Mouse (Mus musculus) hindbrain, embryonic 14.5 days (tissue): ENCODE measurements around the gene Frmd5. TPM values are rescaled to one million over a fixed set of nuclear protein-coding genes. Genes with fewer than 3 reads are reported as not detected.
"Not testable (repeated sequence)": the region's sequence is repeated elsewhere in the genome, so short reads cannot be mapped to it uniquely, and the experiment has no call there.

Source experiments
- ATAC-seq: fragments of 200-750 bp; cut with Nextera tagmentation; 2 replicates; pipeline ENCODE4 v1.8.0; 2017; ENCODE audit warnings: moderate number of reproducible peaks, mild to moderate bottlenecking, moderate TSS enrichment, moderate library complexity; ENCODE audit not compliant: low FRiP score
- DNase-seq: peaks from one replicate; pipeline ENCODE4 v3.0.0-alpha.2; 2015; ENCODE audit warnings: low spot score
- H3K27ac ChIP-seq: fragments of 300-500 bp; sonication (generic); 2 replicates; pipeline ENCODE4 v1.5.1; 2014; ENCODE audit warnings: mild to moderate bottlenecking, moderate library complexity
- H3K27me3 ChIP-seq: fragments of 300-500 bp; sonication (generic); 2 replicates; pipeline ENCODE4 v1.6.1; 2014; ENCODE audit warnings: mild to moderate bottlenecking, low read length, mixed read lengths; ENCODE audit not compliant: control insufficient read depth, insufficient read depth
- H3K36me3 ChIP-seq: fragments of 300-500 bp; sonication (generic); replicated peaks from 2 replicates; pipeline ENCODE4 v1.6.1; 2014; ENCODE audit not compliant: control insufficient read depth, insufficient read depth
- H3K4me1 ChIP-seq: fragments of 300-500 bp; sonication (generic); replicated peaks from 2 replicates; pipeline ENCODE4 v1.6.1; 2014; ENCODE audit warnings: antibody characterized with exemption, low read length, mixed read lengths; ENCODE audit not compliant: control insufficient read depth, insufficient read depth
- H3K4me2 ChIP-seq: fragments of 300-500 bp; sonication (generic); replicated peaks from 2 replicates; pipeline ENCODE4 v1.6.1; 2014; ENCODE audit warnings: mild to moderate bottlenecking, moderate library complexity
- H3K4me3 ChIP-seq: fragments of 300-500 bp; sonication (generic); replicated peaks from 2 replicates; pipeline ENCODE4 v1.5.1; 2014; ENCODE audit warnings: mild to moderate bottlenecking, low read length
- H3K9ac ChIP-seq: fragments of 300-500 bp; sonication (generic); 2 replicates; pipeline ENCODE4 v1.6.1; 2014
- H3K9me3 ChIP-seq: fragments of 300-500 bp; sonication (generic); 2 replicates; pipeline ENCODE4 v1.6.1; 2016; ENCODE audit warnings: low read length; ENCODE audit not compliant: control insufficient read depth
- WGBS: fragments of 180-500 bp; shearing (Covaris S2); extraction: QIAGEN DNeasy Blood & Tissue Kit; methylation state at CpG from one replicate; pipeline ENCODE4 v1.1.7; 2014; 5-methylcytosine and 5-hydroxymethylcytosine counted together
- polyA plus RNA-seq: library from polyadenylated mRNA; unstranded; fragments of >200 nt; fragmentation: Nextera tagmentation; extraction: Ambion mirVana; gene quantifications from 2 replicates; pipeline ENCODE4 v1.2.1, GENCODE M21; 2014

Gene Frmd5
- polyA plus RNA-seq, 1 experiment from 2014 or later, result 30.0 TPM

DNA sequence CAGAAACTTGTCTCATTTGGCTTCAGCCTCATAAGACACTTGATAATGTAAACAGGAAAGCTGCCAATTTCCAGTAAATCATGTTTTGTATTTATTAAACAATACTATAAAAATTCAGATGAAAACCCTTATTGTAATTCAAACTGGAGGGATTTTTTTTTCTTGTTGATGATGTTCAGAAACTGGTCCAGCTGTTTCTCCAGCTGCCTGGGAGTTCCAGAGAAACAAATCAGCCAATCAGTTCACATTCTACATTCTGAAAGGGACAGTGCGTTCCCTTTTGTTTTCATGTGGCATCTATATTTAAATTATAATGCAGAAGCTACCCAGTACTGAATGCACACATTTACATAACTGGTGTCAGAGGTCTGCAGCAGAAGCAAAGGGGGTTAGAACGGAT is 19.3 kb upstream of the Frmd5 start:
- H3K4me2 ChIP-seq, result no peak overlapping the region
- H3K9me3 ChIP-seq, result no peaks in the 10 kb centered on the region
- H3K36me3 ChIP-seq, result no peaks in the 10 kb centered on the region
- H3K9ac ChIP-seq, result no peak overlapping the region
- no peaks in the 10 kb centered on the region for H3K4me1 ChIP-seq
- no peak overlapping the region for H3K27ac ChIP-seq
- ATAC-seq (no peak), DNase-seq (no peak)
- no peak overlapping the region for H3K4me3 ChIP-seq
- H3K27me3 ChIP-seq, result no peaks in the 10 kb centered on the region
- WGBS, result 32% methylated on average over 2 of the region's 2 CpGs

DNA sequence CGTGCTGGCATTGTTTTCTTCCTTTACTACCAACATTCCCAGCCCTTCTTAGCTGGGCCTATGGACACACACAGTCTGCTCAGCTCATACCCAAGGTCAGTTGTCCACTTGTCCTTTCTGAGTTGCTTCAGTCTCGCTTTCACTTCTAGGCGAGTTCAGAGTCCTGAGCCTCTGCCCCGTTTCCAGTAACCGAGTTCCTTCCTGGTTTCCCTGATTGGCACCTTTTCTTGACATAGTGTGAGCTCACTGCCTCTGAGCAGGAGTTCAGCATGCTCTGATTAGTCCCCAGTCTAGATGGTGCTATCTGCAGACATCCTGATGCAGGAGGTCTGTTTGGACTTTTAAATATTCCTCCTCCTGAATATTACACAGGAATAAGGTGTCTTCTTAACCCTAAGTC is 17.8 kb upstream of the Frmd5 start:
- no peak for ATAC-seq
- no peak overlapping the region for H3K9ac ChIP-seq

GRCm38 (mm10) chr2:121821787-121822186 is 14.9 kb upstream of the Frmd5 start:
- Histone ChIP-seq H3K4me1 (no peaks in the 10 kb centered on the region), H3K4me3 (no peak overlapping the region), H3K9ac (no peak overlapping the region), H3K27me3 (no peaks in the 10 kb centered on the region), H3K9me3 (no peaks in the 10 kb centered on the region), H3K27ac (no peak overlapping the region), H3K4me2 (no peak overlapping the region), H3K36me3 (no peaks in the 10 kb centered on the region)
- WGBS, result 89% methylated on average over 7 of the region's 7 CpGs
- no peak for DNase-seq
- ATAC-seq, result no peak

More for the DNA sequence above, 17.8 kb upstream of the Frmd5 start:
- Histone ChIP-seq H3K36me3 (no peaks in the 10 kb centered on the region), H3K4me3 (no peak overlapping the region), H3K27me3 (no peaks in the 10 kb centered on the region), H3K4me1 (no peaks in the 10 kb centered on the region), H3K9me3 (no peaks in the 10 kb centered on the region), H3K27ac (no peak overlapping the region), H3K4me2 (no peak overlapping the region)
- DNase-seq, result no peak
- 73% methylated on average over 5 of the region's 5 CpGs for WGBS

- not testable (repeated sequence) for H3K9ac ChIP-seq, H3K27ac ChIP-seq, H3K4me1 ChIP-seq, H3K27me3 ChIP-seq, H3K4me2 ChIP-seq, H3K9me3 ChIP-seq, ATAC-seq, DNase-seq, H3K4me3 ChIP-seq, H3K36me3 ChIP-seq
- 93% methylated on average over 6 of the region's 6 CpGs for WGBS
These were observed 4.0 kb upstream of the Frmd5 start for GRCm38 (mm10) chr2:121810876-121811275.

DNA sequence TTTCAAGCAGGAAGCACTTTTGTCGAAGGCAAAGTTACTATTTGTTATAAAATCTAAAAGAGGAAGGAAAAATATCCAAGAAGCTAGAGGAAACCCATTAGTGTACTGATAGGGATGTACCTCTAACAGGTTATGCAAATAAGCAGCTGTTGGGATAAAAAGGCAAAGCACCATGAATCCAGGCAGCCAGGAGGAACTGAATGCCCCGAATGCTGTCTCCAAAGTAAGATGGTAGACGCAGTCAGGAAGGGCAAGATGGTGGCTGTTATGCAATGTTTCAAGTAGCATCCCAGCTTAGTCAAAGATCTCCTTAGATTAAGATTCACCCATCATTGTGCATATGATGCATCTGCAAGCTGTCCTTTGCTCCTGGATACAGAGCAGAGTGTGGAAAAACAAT is 2.2 kb upstream of the Frmd5 start:
- Histone ChIP-seq H3K27me3 (no peaks in the 10 kb centered on the region), H3K4me2 (no peak overlapping the region), H3K9me3 (no peaks in the 10 kb centered on the region), H3K4me3 (no peak overlapping the region), H3K27ac (no peak overlapping the region), H3K4me1 (peaks cover 3% of the 10 kb centered on the region; the same call in 1 of the 2 replicates), H3K36me3 (no peaks in the 10 kb centered on the region), H3K9ac (no peak overlapping the region)
- ATAC-seq (no peak), DNase-seq (no peak)
- WGBS, result 90% methylated on average over 3 of the region's 3 CpGs

GRCm38 (mm10) chr2:121806171-121806943 is 530 bp downstream of the Frmd5 start:
- no peaks in the 10 kb centered on the region for H3K9me3 ChIP-seq
- no peaks in the 10 kb centered on the region for H3K27me3 ChIP-seq
- under 1% methylated on average over 86 of the region's 90 CpGs for WGBS
- peak; percentile 45 for DNase-seq
- H3K36me3 ChIP-seq, result no peaks in the 10 kb centered on the region
- H3K27ac ChIP-seq, result peak overlapping the region; percentile 95
- peak; percentile 83 for ATAC-seq
- H3K9ac ChIP-seq, result peak overlapping the region; percentile 96
- H3K4me1 ChIP-seq, result peaks cover 13% of the 10 kb centered on the region; the same call in 1 of the 2 replicates
- peak overlapping the region; percentile 76 for H3K4me3 ChIP-seq
- H3K4me2 ChIP-seq, result peak overlapping the region; percentile 77

GRCm38 (mm10) chr2:121799051-121799450 is 7.8 kb downstream of the Frmd5 start:
- peaks cover 10% of the 10 kb centered on the region; the same call in 1 of the 2 replicates for H3K4me1 ChIP-seq
- H3K27me3 ChIP-seq, result no peaks in the 10 kb centered on the region
- 64% methylated on average over 7 of the region's 7 CpGs for WGBS
- ATAC-seq (no peak), DNase-seq (no peak)
- H3K9me3 ChIP-seq, result no peaks in the 10 kb centered on the region
- no peak overlapping the region for H3K4me3 ChIP-seq
- H3K4me2 ChIP-seq, result no peak overlapping the region
- H3K9ac ChIP-seq, result no peak overlapping the region
- no peak overlapping the region for H3K27ac ChIP-seq
- 0 out of 2 replicates have a peak, but pooled peaks cover 4% of the 10 kb centered on the region for H3K36me3 ChIP-seq

DNA sequence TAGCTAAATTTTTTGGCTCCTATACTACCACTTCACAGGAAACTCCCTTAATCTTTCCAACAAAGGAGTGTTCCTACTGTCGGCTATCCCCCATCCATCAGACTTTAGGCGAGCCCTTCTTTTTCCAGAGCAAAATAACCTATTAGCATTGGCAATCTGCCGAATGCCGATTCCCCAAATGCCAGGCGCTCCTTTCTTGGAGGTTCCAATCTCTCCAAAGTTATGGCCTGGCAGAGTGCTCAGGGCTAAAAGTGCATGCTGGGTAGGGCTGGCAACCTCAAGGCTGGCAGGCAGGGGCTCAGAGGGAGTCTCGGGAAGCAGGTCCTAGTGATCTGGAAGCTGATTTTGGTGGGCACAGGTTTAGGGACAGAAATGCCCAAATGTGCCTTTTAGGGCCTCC is 10.9 kb downstream of the Frmd5 start:
- Histone ChIP-seq H3K9ac (no peak overlapping the region), H3K4me3 (no peak overlapping the region), H3K27me3 (no peaks in the 10 kb centered on the region), H3K36me3 (0 out of 2 replicates have a peak, but pooled peaks cover 4% of the 10 kb centered on the region), H3K4me1 (no peaks in the 10 kb centered on the region), H3K27ac (no peak overlapping the region), H3K4me2 (no peak overlapping the region), H3K9me3 (no peaks in the 10 kb centered on the region)
- 73% methylated on average over 6 of the region's 6 CpGs for WGBS
- ATAC-seq (no peak), DNase-seq (no peak)

DNA sequence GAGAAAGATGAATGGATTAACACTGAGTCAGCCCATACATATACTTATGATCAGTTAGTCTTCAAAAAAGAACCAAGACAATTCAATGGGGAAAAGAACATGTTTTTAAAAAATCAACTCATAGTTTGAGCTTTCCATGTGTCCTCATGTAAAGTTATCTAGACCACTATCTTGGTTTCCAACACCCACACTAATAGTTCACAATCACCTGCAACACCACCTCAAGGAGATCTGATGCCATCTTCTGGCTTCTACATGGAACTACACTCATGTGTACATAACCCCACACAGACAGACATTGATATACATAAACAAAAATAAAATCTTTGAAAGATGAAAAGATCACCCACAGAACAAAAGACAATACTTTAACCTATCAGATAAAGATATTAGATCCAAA is 17.1 kb downstream of the Frmd5 start:
- H3K36me3 ChIP-seq, result no peaks in the 10 kb centered on the region
- no peak overlapping the region for H3K9ac ChIP-seq
- H3K9me3 ChIP-seq, result no peaks in the 10 kb centered on the region
- H3K4me3 ChIP-seq, result no peak overlapping the region
- no peak overlapping the region for H3K27ac ChIP-seq
- no peak for ATAC-seq
- no peak for DNase-seq
- H3K4me2 ChIP-seq, result no peak overlapping the region
- H3K27me3 ChIP-seq, result no peaks in the 10 kb centered on the region
- 0 out of 2 replicates have a peak, but pooled peaks cover 11% of the 10 kb centered on the region for H3K4me1 ChIP-seq
